Mouse (Mus musculus) spleen, adult 2 months (tissue): ENCODE measurements around the gene Il20rb.

ENCODE experiments used
- CTCF ChIP-seq: fragments of 200-500 bp; IDR thresholded peaks from 2 replicates; pipeline ENCODE4 v1.5.1; 2011; ENCODE audit warnings: mild to moderate bottlenecking, inconsistent platforms; ENCODE audit not compliant: insufficient read depth, insufficient read length, insufficient replicate concordance; ENCODE audit errors: extremely low read depth
- POLR2A ChIP-seq: fragments of 200-500 bp; IDR thresholded peaks from 2 replicates; pipeline ENCODE4 v1.6.1; 2011; ENCODE audit warnings: low read depth, low read length, inconsistent platforms

- TF ChIP-seq CTCF (no peak), POLR2A (no peak)
Observed at GRCm38 (mm10) chr9:100522029-100522428, 35.4 kb upstream of the Il20rb start.
